11 mouse cellular contexts compared by ENCODE assay signal in genomic region chrX:11591391-11592187, GRCm38 (mm10).
DNase-seq lines count a peak whose midpoint lies in the region; ATAC-seq and TF ChIP-seq lines count a peak whose summit lies in the region.
"Had no signal": no experiment of that assay in that cellular context is flagged by ENCODE, and none has a peak within 500 bp of the region (broad histone marks: within the 10 kb centered on the region; RNA-seq: fewer than 3 reads in every experiment).

No protein-coding gene starts in this region.

- H3K4me2 ChIP-seq in liver, postnatal 0 days (ENCODE audit: low read depth, low read length) = no peak overlapping the region
- no peak overlapping the region for H3K4me2 ChIP-seq in liver, embryonic 11.5 days
- peak overlapping the region; percentile 25 for H3K4me2 ChIP-seq in embryonic facial prominence, embryonic 12.5 days (replicated peaks)
- no peak overlapping the region for H3K4me2 ChIP-seq in midbrain, postnatal 0 days (ENCODE audit: low read depth, low read length, poor library complexity, severe bottlenecking)
- H3K4me2 ChIP-seq: neural tube, embryonic 12.5 days had no signal

- no peak overlapping the region for H3K9ac ChIP-seq in heart, adult 2 months (ENCODE audit: low read depth, low read length)
- H3K9ac ChIP-seq in liver, postnatal 0 days (replicated peaks) = no peak overlapping the region
- no peak overlapping the region for H3K9ac ChIP-seq in liver, embryonic 11.5 days (ENCODE audit: low read depth, low read length)
- no peak overlapping the region for H3K9ac ChIP-seq in embryonic facial prominence, embryonic 12.5 days
- no peak overlapping the region for H3K9ac ChIP-seq in midbrain, postnatal 0 days (replicated peaks; ENCODE audit: low read length, poor library complexity, severe bottlenecking)
- H3K9ac ChIP-seq: liver, embryonic 14.5 days; neural tube, embryonic 12.5 days had no signal

- no peaks in the 10 kb centered on the region for H3K4me1 ChIP-seq in heart, adult 2 months (ENCODE audit: control insufficient read depth, insufficient read depth, low read length)
- H3K4me1 ChIP-seq in liver, postnatal 0 days (ENCODE audit: insufficient read depth) = no peaks in the 10 kb centered on the region
- no peaks in the 10 kb centered on the region for H3K4me1 ChIP-seq in liver, embryonic 11.5 days (replicated peaks; ENCODE audit: control insufficient read depth, insufficient read depth, low read length)
- peaks cover 21% of the 10 kb centered on the region; the same call in 1 of the 2 replicates for H3K4me1 ChIP-seq in embryonic facial prominence, embryonic 12.5 days
- no peaks in the 10 kb centered on the region for H3K4me1 ChIP-seq in midbrain, postnatal 0 days (ENCODE audit: insufficient read depth, low read length)
- H3K4me1 ChIP-seq: neural tube, embryonic 12.5 days had no signal

- peak; percentile 45 for TF ChIP-seq CTCF in heart, adult 2 months (IDR thresholded peaks at IDR 0.05)
- TF ChIP-seq CTCF in liver, postnatal 0 days (IDR thresholded peaks at IDR 0.05; ENCODE audit: low read depth) = peak; percentile 39; the same call in 1 of the 2 replicates
- peak; percentile 56 for TF ChIP-seq CTCF in midbrain, postnatal 0 days (IDR thresholded peaks at IDR 0.05)

- H3K9me3 ChIP-seq in liver, postnatal 0 days (ENCODE audit: low read length) = no peaks in the 10 kb centered on the region
- no peaks in the 10 kb centered on the region for H3K9me3 ChIP-seq in liver, embryonic 11.5 days (ENCODE audit: control insufficient read depth, low read length)
- H3K9me3 ChIP-seq in embryonic facial prominence, embryonic 12.5 days = no peaks in the 10 kb centered on the region
- no peaks in the 10 kb centered on the region for H3K9me3 ChIP-seq in midbrain, postnatal 0 days (ENCODE audit: low read length)
- H3K9me3 ChIP-seq: neural tube, embryonic 12.5 days had no signal

- H3K27me3 ChIP-seq in heart, adult 2 months (ENCODE audit: control insufficient read depth, insufficient read depth, low read length) = no peaks in the 10 kb centered on the region
- H3K27me3 ChIP-seq in liver, postnatal 0 days (ENCODE audit: insufficient read depth, low read length) = peaks cover 7% of the 10 kb centered on the region; the same call in 1 of the 2 replicates
- H3K27me3 ChIP-seq in liver, embryonic 11.5 days (replicated peaks; ENCODE audit: control insufficient read depth, insufficient read depth, low read length) = peaks cover 18% of the 10 kb centered on the region
- peaks cover 15% of the 10 kb centered on the region for H3K27me3 ChIP-seq in embryonic facial prominence, embryonic 12.5 days
- H3K27me3 ChIP-seq in midbrain, postnatal 0 days (ENCODE audit: insufficient read depth, low read length) = 0 out of 2 replicates have a peak, but pooled peaks cover 3% of the 10 kb centered on the region
- H3K27me3 ChIP-seq: neural tube, embryonic 12.5 days had no signal

- H3K27ac ChIP-seq in heart, adult 2 months = no peak overlapping the region
- no peak overlapping the region for H3K27ac ChIP-seq in liver, postnatal 0 days (ENCODE audit: low read depth)
- no peak overlapping the region for H3K27ac ChIP-seq in liver, embryonic 11.5 days (ENCODE audit: low read depth, low read length)
- H3K27ac ChIP-seq in embryonic facial prominence, embryonic 12.5 days = 0 out of 2 replicates have a peak overlapping the region, but pooled peaks have one; percentile 36
- H3K27ac ChIP-seq in midbrain, postnatal 0 days (ENCODE audit: low read depth, low read length) = no peak overlapping the region
- H3K27ac ChIP-seq: liver, embryonic 14.5 days; neural tube, embryonic 12.5 days had no signal

- no peak for TF ChIP-seq EP300 in heart, adult 2 months (IDR thresholded peaks at IDR 0.05; ENCODE audit: insufficient read depth, low read depth, low read length)
- no peak for TF ChIP-seq EP300 in liver, postnatal 0 days (IDR thresholded peaks at IDR 0.05; ENCODE audit: low read depth)

- no peak overlapping the region for H3K4me3 ChIP-seq in heart, adult 2 months
- no peak overlapping the region for H3K4me3 ChIP-seq in liver, postnatal 0 days (ENCODE audit: low read depth, low read length)
- H3K4me3 ChIP-seq in liver, embryonic 11.5 days (ENCODE audit: low read depth, low read length) = no peak overlapping the region
- H3K4me3 ChIP-seq in embryonic facial prominence, embryonic 12.5 days = no peak overlapping the region
- H3K4me3 ChIP-seq in midbrain, postnatal 0 days (ENCODE audit: low read depth, low read length) = no peak overlapping the region
- H3K4me3 ChIP-seq: erythroblast, embryonic 14.5 days; neural tube, embryonic 12.5 days had no signal

- no peaks in the 10 kb centered on the region for H3K79me2 ChIP-seq in heart, adult 2 months (replicated peaks; ENCODE audit: control insufficient read depth, insufficient read depth, low read length)

- TF ChIP-seq POLR2A in heart, adult 2 months (IDR thresholded peaks at IDR 0.05; ENCODE audit: insufficient read depth, low read depth, low read length) = no peak

- no peaks in the 10 kb centered on the region for H3K36me3 ChIP-seq in heart, adult 2 months (ENCODE audit: control insufficient read depth, insufficient read depth, low read length)
- H3K36me3 ChIP-seq in liver, postnatal 0 days (replicated peaks; ENCODE audit: insufficient read depth, low read length) = no peaks in the 10 kb centered on the region
- no peaks in the 10 kb centered on the region for H3K36me3 ChIP-seq in liver, embryonic 11.5 days (ENCODE audit: control insufficient read depth, insufficient read depth, low read length)
- no peaks in the 10 kb centered on the region for H3K36me3 ChIP-seq in embryonic facial prominence, embryonic 12.5 days
- no peaks in the 10 kb centered on the region for H3K36me3 ChIP-seq in midbrain, postnatal 0 days (ENCODE audit: insufficient read depth, low read length)
- H3K36me3 ChIP-seq: neural tube, embryonic 12.5 days had no signal

- no peak for ATAC-seq in liver, postnatal 0 days
- ATAC-seq in liver, embryonic 11.5 days (replicated peaks; ENCODE audit: low FRiP score) = no peak
- ATAC-seq in embryonic facial prominence, embryonic 12.5 days (ENCODE audit: insufficient number of reproducible peaks, insufficient read depth, low FRiP score, low TSS enrichment) = peak; percentile 56; the same call in 1 of the 2 replicates
- ATAC-seq in midbrain, postnatal 0 days (ENCODE audit: low FRiP score) = no peak

- intact Hi-C loops in heart, adult 2 months (cut with DNase I) = no loop called here
- intact Hi-C loops in heart, postnatal 36 days (cut with DNase I) = no loop called here

- 44% methylated on average over 10 of the region's 10 CpGs for WGBS in heart, adult 2 months
- WGBS in liver, postnatal 0 days (ENCODE audit: insufficient replicate concordance) = 46% methylated on average over 10 of the region's 10 CpGs
- WGBS in liver, embryonic 11.5 days = 37% methylated on average over 10 of the region's 10 CpGs
- 24% methylated on average over 10 of the region's 10 CpGs for WGBS in embryonic facial prominence, embryonic 12.5 days
- 34% methylated on average over 10 of the region's 10 CpGs for WGBS in midbrain, postnatal 0 days

- DNase-seq in heart, adult 2 months = no peak
- no peak for DNase-seq in heart, postnatal 36 days
- DNase-seq in liver, postnatal 0 days = no peak
- no peak for DNase-seq in liver, embryonic 11.5 days (ENCODE audit: low spot score)
- DNase-seq in midbrain, postnatal 0 days (ENCODE audit: low spot score) = no peak
- DNase-seq in frontal cortex, postnatal 14 days (ENCODE audit: low spot score in 2 of 2) = no peak
- no peak for DNase-seq in spleen, postnatal 10 days (ENCODE audit: low spot score in 2 of 2)
